In the genomic region with DNA sequence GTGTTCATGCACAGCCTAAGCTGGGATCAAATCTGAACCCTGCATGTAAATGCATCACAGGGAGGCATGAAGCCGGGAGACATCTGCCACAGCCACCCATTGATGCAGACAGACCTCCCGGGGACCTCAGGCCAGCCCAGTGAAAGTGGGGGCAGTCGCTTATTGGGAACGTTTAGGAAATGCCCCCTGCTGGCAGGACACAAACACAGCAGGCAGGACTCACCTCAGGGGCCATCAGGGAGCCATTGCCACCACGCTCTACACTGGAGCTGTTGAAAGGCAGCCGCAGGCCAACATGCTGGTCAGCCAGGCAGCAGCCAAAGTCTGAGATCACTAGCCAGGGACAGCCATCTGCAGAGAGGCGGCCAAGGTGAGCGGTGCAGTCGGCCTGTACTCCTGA, we compare ENCODE assay signal across 11 mouse cellular contexts. TPM values are rescaled to one million over a fixed set of nuclear protein-coding genes. Genes with fewer than 3 reads are reported as not detected.
DNase-seq lines count a peak whose midpoint lies in the region; ATAC-seq and TF ChIP-seq lines count a peak whose summit lies in the region.
"Had no signal": no experiment of that assay in that cellular context is flagged by ENCODE, and none has a peak within 500 bp of the region (broad histone marks: within the 10 kb centered on the region; RNA-seq: fewer than 3 reads in every experiment).

No protein-coding gene starts in this region.

- TF ChIP-seq EP300 in heart, postnatal 0 days (IDR thresholded peaks at IDR 0.05; ENCODE audit: low read depth) = no peak

- H3K27me3 ChIP-seq in heart, postnatal 0 days (ENCODE audit: control insufficient read depth, insufficient read depth, low read length) = no peaks in the 10 kb centered on the region
- H3K27me3 ChIP-seq in heart, embryonic 11.5 days (ENCODE audit: control insufficient read depth, insufficient read depth, low read length) = no peaks in the 10 kb centered on the region; the same call in 1 of the 2 replicates
- H3K27me3 ChIP-seq in neural tube, embryonic 11.5 days (ENCODE audit: control insufficient read depth, insufficient read depth, low read length) = no peaks in the 10 kb centered on the region
- H3K27me3 ChIP-seq in forebrain, embryonic 16.5 days (replicated peaks; ENCODE audit: control insufficient read depth, insufficient read depth, low read length) = no peaks in the 10 kb centered on the region
- H3K27me3 ChIP-seq: midbrain, embryonic 15.5 days had no signal

- no peaks in the 10 kb centered on the region for H3K9me3 ChIP-seq in heart, postnatal 0 days (replicated peaks; ENCODE audit: control insufficient read depth, low read length)
- no peaks in the 10 kb centered on the region; the same call in 1 of the 2 replicates for H3K9me3 ChIP-seq in heart, embryonic 11.5 days (replicated peaks; ENCODE audit: control insufficient read depth, low read length)
- H3K9me3 ChIP-seq in neural tube, embryonic 11.5 days (ENCODE audit: control insufficient read depth, low read length) = no peaks in the 10 kb centered on the region
- no peaks in the 10 kb centered on the region for H3K9me3 ChIP-seq in forebrain, embryonic 16.5 days (ENCODE audit: control insufficient read depth, low read length)
- H3K9me3 ChIP-seq: midbrain, embryonic 15.5 days had no signal

- no peak overlapping the region for H3K9ac ChIP-seq in heart, postnatal 0 days (replicated peaks; ENCODE audit: low read depth, low read length)
- H3K9ac ChIP-seq in heart, embryonic 11.5 days (ENCODE audit: low read depth, low read length) = no peak overlapping the region
- H3K9ac ChIP-seq in neural tube, embryonic 11.5 days (ENCODE audit: low read length) = no peak overlapping the region
- no peak overlapping the region for H3K9ac ChIP-seq in forebrain, embryonic 16.5 days (replicated peaks; ENCODE audit: low read depth, low read length)
- H3K9ac ChIP-seq: midbrain, embryonic 15.5 days had no signal

- H3K4me2 ChIP-seq in heart, postnatal 0 days (ENCODE audit: low read depth, low read length) = no peak overlapping the region
- H3K4me2 ChIP-seq in heart, embryonic 11.5 days = no peak overlapping the region
- no peak overlapping the region for H3K4me2 ChIP-seq in neural tube, embryonic 11.5 days (ENCODE audit: low read depth)
- no peak overlapping the region for H3K4me2 ChIP-seq in forebrain, embryonic 16.5 days (ENCODE audit: low read length)
- H3K4me2 ChIP-seq: midbrain, embryonic 15.5 days had no signal

- peak; percentile 43 for TF ChIP-seq CTCF in heart, postnatal 0 days (IDR thresholded peaks at IDR 0.05; ENCODE audit: low read depth)

- no peak for ATAC-seq in heart, postnatal 0 days (ENCODE audit: insufficient read depth, low read depth)
- no peak for ATAC-seq in heart, embryonic 11.5 days (replicated peaks; ENCODE audit: insufficient number of reproducible peaks, low FRiP score, low TSS enrichment)
- no peak for ATAC-seq in neural tube, embryonic 11.5 days (ENCODE audit: insufficient read depth, low FRiP score, low TSS enrichment)
- ATAC-seq in forebrain, embryonic 16.5 days = no peak
- ATAC-seq: midbrain, embryonic 15.5 days had no signal

- no peak overlapping the region for H3K4me3 ChIP-seq in heart, postnatal 0 days (ENCODE audit: low read depth, low read length)
- no peak overlapping the region for H3K4me3 ChIP-seq in heart, embryonic 11.5 days (ENCODE audit: low read depth, low read length)
- H3K4me3 ChIP-seq in neural tube, embryonic 11.5 days (ENCODE audit: low read depth, low read length) = no peak overlapping the region
- no peak overlapping the region for H3K4me3 ChIP-seq in forebrain, embryonic 16.5 days (replicated peaks; ENCODE audit: low read length)
- H3K4me3 ChIP-seq: midbrain, embryonic 15.5 days had no signal

- 69% methylated on average over 9 of the region's 9 CpGs for WGBS in heart, postnatal 0 days
- WGBS in heart, embryonic 11.5 days (ENCODE audit: insufficient replicate concordance) = 74% methylated on average over 9 of the region's 9 CpGs
- 78% methylated on average over 9 of the region's 9 CpGs for WGBS in neural tube, embryonic 11.5 days
- 72% methylated on average over 9 of the region's 9 CpGs for WGBS in forebrain, embryonic 16.5 days

- 0 out of 2 replicates have a peak, but pooled peaks cover 2% of the 10 kb centered on the region for H3K4me1 ChIP-seq in heart, postnatal 0 days (ENCODE audit: control insufficient read depth, insufficient read depth)
- no peaks in the 10 kb centered on the region for H3K4me1 ChIP-seq in heart, embryonic 11.5 days (ENCODE audit: control insufficient read depth, insufficient read depth, low read length)
- no peaks in the 10 kb centered on the region for H3K4me1 ChIP-seq in neural tube, embryonic 11.5 days (ENCODE audit: control insufficient read depth, insufficient read depth, low read length)
- H3K4me1 ChIP-seq in forebrain, embryonic 16.5 days (replicated peaks; ENCODE audit: control insufficient read depth, insufficient read depth, low read length) = no peaks in the 10 kb centered on the region

- no peak for DNase-seq in heart, postnatal 0 days (ENCODE audit: low spot score)
- peak; percentile 41 for DNase-seq in neural tube, embryonic 11.5 days (ENCODE audit: low spot score)
- no peak for DNase-seq in neural tube, embryonic 10.5 days (ENCODE audit: extremely low spot score, low spot score)
- DNase-seq in embryo, embryonic 11 days = peak; percentile 29
- peak; percentile 23 for DNase-seq in thymus, postnatal 25 days
- no peak for DNase-seq in right cerebral cortex, postnatal 14 days
- DNase-seq: cerebellum, adult 9-11 months; heart, postnatal 36 days had no signal

- H3K27ac ChIP-seq in heart, postnatal 0 days (ENCODE audit: low read depth) = no peak overlapping the region
- H3K27ac ChIP-seq in heart, embryonic 11.5 days (ENCODE audit: low read depth, low read length) = no peak overlapping the region
- H3K27ac ChIP-seq in neural tube, embryonic 11.5 days (ENCODE audit: low read depth, low read length) = no peak overlapping the region
- H3K27ac ChIP-seq in forebrain, embryonic 16.5 days (ENCODE audit: low read length) = no peak overlapping the region
- H3K27ac ChIP-seq: midbrain, embryonic 15.5 days had no signal

- H3K36me3 ChIP-seq in heart, postnatal 0 days (replicated peaks; ENCODE audit: control insufficient read depth, insufficient read depth, low read length) = peaks cover 81% of the 10 kb centered on the region
- peaks cover 30% of the 10 kb centered on the region for H3K36me3 ChIP-seq in heart, embryonic 11.5 days (ENCODE audit: control insufficient read depth, insufficient read depth, low read length)
- peaks cover 17% of the 10 kb centered on the region for H3K36me3 ChIP-seq in neural tube, embryonic 11.5 days (ENCODE audit: control insufficient read depth, insufficient read depth, low read length)
- H3K36me3 ChIP-seq in forebrain, embryonic 16.5 days (ENCODE audit: control insufficient read depth, insufficient read depth) = peaks cover 27% of the 10 kb centered on the region

RNA-seq across cellular contexts. Expression of a gene that starts 10.3 kb away (rescaled TPM):
- 302 and 330 TPM in 2 replicates for total RNA-seq in heart, postnatal 0 days (2014; rRNA removed; ENCODE audit: low replicate concordance)
- polyA plus RNA-seq in heart, postnatal 0 days (2015; fragmentation: Nextera tagmentation; extraction: Ambion mirVana) = 152 and 159 TPM in 2 replicates
- polyA plus RNA-seq in heart, embryonic 11.5 days (2014; fragmentation: Nextera tagmentation; extraction: Ambion mirVana) = 22.9 and 30.9 TPM in 2 replicates
- polyA plus RNA-seq in neural tube, embryonic 11.5 days (2014; fragmentation: Nextera tagmentation; extraction: Ambion mirVana) = 26.5 and 29.3 TPM in 2 replicates
- polyA plus RNA-seq in forebrain, embryonic 16.5 days (2015; fragmentation: Nextera tagmentation; extraction: Ambion mirVana) = 91.0 and 92.8 TPM in 2 replicates

RNA-seq across cellular contexts. Expression of a gene that starts 11.3 kb away (rescaled TPM):
- total RNA-seq in heart, postnatal 0 days (2014; rRNA removed; ENCODE audit: low replicate concordance) = 163 and 216 TPM in 2 replicates
- 146 and 150 TPM in 2 replicates for polyA plus RNA-seq in heart, postnatal 0 days (2015; fragmentation: Nextera tagmentation; extraction: Ambion mirVana)
- polyA plus RNA-seq in heart, embryonic 11.5 days (2014; fragmentation: Nextera tagmentation; extraction: Ambion mirVana) = 269 and 310 TPM in 2 replicates
- polyA plus RNA-seq in neural tube, embryonic 11.5 days (2014; fragmentation: Nextera tagmentation; extraction: Ambion mirVana) = 231 and 247 TPM in 2 replicates
- 184 and 190 TPM in 2 replicates for polyA plus RNA-seq in forebrain, embryonic 16.5 days (2015; fragmentation: Nextera tagmentation; extraction: Ambion mirVana)

RNA-seq across cellular contexts. Expression of a gene that starts 52.0 kb away (rescaled TPM):
- 2.7 and 7.4 TPM in 2 replicates for total RNA-seq in heart, postnatal 0 days (2014; rRNA removed; ENCODE audit: low replicate concordance)
- polyA plus RNA-seq in heart, postnatal 0 days (2015; fragmentation: Nextera tagmentation; extraction: Ambion mirVana) = 7.0 and 7.6 TPM in 2 replicates
- 6.9 and 7.6 TPM in 2 replicates for polyA plus RNA-seq in heart, embryonic 11.5 days (2014; fragmentation: Nextera tagmentation; extraction: Ambion mirVana)
- polyA plus RNA-seq in neural tube, embryonic 11.5 days (2014; fragmentation: Nextera tagmentation; extraction: Ambion mirVana) = 3.5 and 4.4 TPM in 2 replicates
- 1.0 and 1.1 TPM in 2 replicates for polyA plus RNA-seq in forebrain, embryonic 16.5 days (2015; fragmentation: Nextera tagmentation; extraction: Ambion mirVana)

Comparison
In these comparisons a context has a peak if more than half of its experiments do, and no peak if none do; other contexts are left out.
1. DNase-seq: peak in neural tube, embryonic 11.5 days (single experiment), embryo, embryonic 11 days (single experiment) and thymus, postnatal 25 days (single experiment); none in heart, postnatal 0 days (single experiment), neural tube, embryonic 10.5 days (single experiment) and right cerebral cortex, postnatal 14 days (single experiment).